Mouse (Mus musculus) kidney, embryonic 16.5 days (tissue): Measurements from ENCODE around the gene Fezf1. TPM values are rescaled to one million over a fixed set of nuclear protein-coding genes. Genes with fewer than 3 reads are reported as not detected.

ENCODE experiments used
- polyA plus RNA-seq: library from polyadenylated mRNA; unstranded; fragments of >200 nt; fragmentation: Nextera tagmentation; extraction: Ambion mirVana; gene quantifications from 2 replicates; pipeline ENCODE4 v1.2.1, GENCODE M21; 2015

Gene Fezf1
- polyA plus RNA-seq, 1 experiment from 2014 or later = not detected

Other genes with a start within 250 kb of the Fezf1 start
- gene Aass, start 115.4 kb downstream of the Fezf1 start, polyA plus RNA-seq = 1.5 and 1.7 TPM in 2 replicates